Mouse (Mus musculus) intestine, embryonic 14.5 days (tissue): Measurements from ENCODE around the gene Mettl27. TPM values are rescaled to one million over a fixed set of nuclear protein-coding genes. Genes with fewer than 3 reads are reported as not detected.

Experiments
- ATAC-seq: fragments of 200-750 bp; cut with Nextera tagmentation; replicated peaks from 2 replicates; pipeline ENCODE4 v1.8.0; 2017; ENCODE audit warnings: low read depth, moderate number of reproducible peaks, moderate TSS enrichment, moderate library complexity; ENCODE audit not compliant: low FRiP score, low TSS enrichment
- DNase-seq: peaks from one replicate; pipeline ENCODE4 v3.0.0-alpha.2; 2018; ENCODE audit warnings: low spot score
- H3K27ac ChIP-seq: fragments of 300-500 bp; sonication (generic); 2 replicates; pipeline ENCODE4 v1.5.1; 2014; ENCODE audit warnings: low read depth, mild to moderate bottlenecking, control low read depth
- H3K27me3 ChIP-seq: fragments of 300-500 bp; sonication (generic); replicated peaks from 2 replicates; pipeline ENCODE4 v1.6.1; 2014; ENCODE audit warnings: low read length, control low read depth; ENCODE audit not compliant: control insufficient read depth, insufficient read depth
- H3K36me3 ChIP-seq: fragments of 300-500 bp; sonication (generic); 2 replicates; pipeline ENCODE4 v1.6.1; 2014; ENCODE audit warnings: low read length, control low read depth; ENCODE audit not compliant: control insufficient read depth, insufficient read depth
- H3K4me1 ChIP-seq: fragments of 300-500 bp; sonication (generic); replicated peaks from 2 replicates; pipeline ENCODE4 v1.6.1; 2014; ENCODE audit warnings: low read length, control low read depth, mixed read lengths; ENCODE audit not compliant: control insufficient read depth, insufficient read depth
- H3K4me2 ChIP-seq: fragments of 300-500 bp; sonication (generic); 2 replicates; pipeline ENCODE4 v1.6.1; 2014; ENCODE audit warnings: low read length
- H3K4me3 ChIP-seq: fragments of 300-500 bp; sonication (generic); 2 replicates; pipeline ENCODE4 v1.5.1; 2014; ENCODE audit warnings: low read depth, low read length, control low read depth, mixed read lengths
- H3K9ac ChIP-seq: fragments of 300-500 bp; sonication (generic); 2 replicates; pipeline ENCODE4 v1.6.1; 2014; ENCODE audit warnings: mild to moderate bottlenecking, low read length
- H3K9me3 ChIP-seq: fragments of 300-500 bp; sonication (generic); 2 replicates; pipeline ENCODE4 v1.6.1; 2016; ENCODE audit warnings: low read length, control low read depth; ENCODE audit not compliant: control insufficient read depth
- WGBS: fragments of 180-500 bp; shearing (Covaris S2); extraction: QIAGEN DNeasy Blood & Tissue Kit; methylation state at CpG from one replicate; pipeline ENCODE4 v1.1.7; 2014; 5-methylcytosine and 5-hydroxymethylcytosine counted together
- polyA plus RNA-seq: library from polyadenylated mRNA; unstranded; fragments of >200 nt; fragmentation: Nextera tagmentation; extraction: Ambion mirVana; gene quantifications from 2 replicates; pipeline ENCODE4 v1.2.1, GENCODE M21; 2014

The Mettl27 gene
- polyA plus RNA-seq, 1 experiment from 2014 or later = 22.7 TPM

DNA sequence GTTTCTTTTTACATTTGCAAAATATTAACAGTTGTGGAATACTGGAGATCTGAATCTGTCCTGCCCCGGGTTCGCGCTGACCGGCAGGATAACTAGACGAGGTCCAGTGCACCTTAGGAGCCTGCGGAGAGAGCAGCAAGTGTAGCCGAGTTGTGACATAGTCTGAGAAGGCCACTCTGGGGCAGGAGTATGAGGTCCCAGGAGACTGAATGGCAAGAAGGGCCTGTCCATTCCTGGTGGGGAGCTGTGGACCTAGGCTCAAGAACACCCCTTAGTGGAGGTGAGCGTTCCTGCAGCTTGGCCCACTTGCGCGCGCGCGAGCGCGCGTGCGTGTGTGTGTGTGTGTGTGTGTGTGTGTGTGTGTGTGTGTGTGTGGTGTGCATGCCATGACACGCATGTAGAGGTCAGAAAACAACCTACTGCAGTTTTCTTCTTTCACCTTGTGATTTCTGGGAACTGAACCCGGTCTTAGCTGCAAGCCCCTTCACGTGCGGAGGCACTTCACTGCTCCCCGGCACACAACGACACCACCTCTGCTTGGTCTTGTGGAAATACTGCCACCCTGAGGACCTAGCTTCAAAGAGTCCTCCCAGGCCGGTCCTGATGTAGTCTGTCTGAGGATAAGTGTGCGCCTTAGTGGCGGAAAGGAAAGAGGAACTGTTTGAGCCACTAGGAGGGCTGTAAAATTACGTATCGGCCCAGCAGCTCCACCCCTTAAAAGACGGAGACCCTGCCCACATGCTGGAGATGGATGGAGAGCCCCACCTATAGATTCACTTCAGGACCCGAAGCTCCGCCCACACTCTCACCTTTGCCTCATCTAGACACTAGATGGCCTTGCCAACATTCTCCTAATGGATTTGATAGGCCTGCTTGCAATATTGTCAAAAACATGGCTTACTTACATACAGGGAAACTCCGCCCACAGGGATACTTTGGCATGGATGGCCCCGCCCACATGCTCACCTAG, 34.0 kb downstream of the Mettl27 start:
- H3K4me1 ChIP-seq = peaks cover 4% of the 10 kb centered on the region; the same call in 1 of the 2 replicates
- peak; percentile 79 for DNase-seq
- ATAC-seq = peak; percentile 88
- H3K4me3 ChIP-seq = peak overlapping the region; percentile 24
- H3K4me2 ChIP-seq = peak overlapping the region; percentile 55
- H3K27me3 ChIP-seq = no peaks in the 10 kb centered on the region
- WGBS = 3% methylated on average over 33 of the region's 33 CpGs
- peak overlapping the region; percentile 90 for H3K27ac ChIP-seq
- H3K9me3 ChIP-seq = no peaks in the 10 kb centered on the region
- H3K36me3 ChIP-seq = no peaks in the 10 kb centered on the region
- peak overlapping the region; percentile 43 for H3K9ac ChIP-seq

DNA sequence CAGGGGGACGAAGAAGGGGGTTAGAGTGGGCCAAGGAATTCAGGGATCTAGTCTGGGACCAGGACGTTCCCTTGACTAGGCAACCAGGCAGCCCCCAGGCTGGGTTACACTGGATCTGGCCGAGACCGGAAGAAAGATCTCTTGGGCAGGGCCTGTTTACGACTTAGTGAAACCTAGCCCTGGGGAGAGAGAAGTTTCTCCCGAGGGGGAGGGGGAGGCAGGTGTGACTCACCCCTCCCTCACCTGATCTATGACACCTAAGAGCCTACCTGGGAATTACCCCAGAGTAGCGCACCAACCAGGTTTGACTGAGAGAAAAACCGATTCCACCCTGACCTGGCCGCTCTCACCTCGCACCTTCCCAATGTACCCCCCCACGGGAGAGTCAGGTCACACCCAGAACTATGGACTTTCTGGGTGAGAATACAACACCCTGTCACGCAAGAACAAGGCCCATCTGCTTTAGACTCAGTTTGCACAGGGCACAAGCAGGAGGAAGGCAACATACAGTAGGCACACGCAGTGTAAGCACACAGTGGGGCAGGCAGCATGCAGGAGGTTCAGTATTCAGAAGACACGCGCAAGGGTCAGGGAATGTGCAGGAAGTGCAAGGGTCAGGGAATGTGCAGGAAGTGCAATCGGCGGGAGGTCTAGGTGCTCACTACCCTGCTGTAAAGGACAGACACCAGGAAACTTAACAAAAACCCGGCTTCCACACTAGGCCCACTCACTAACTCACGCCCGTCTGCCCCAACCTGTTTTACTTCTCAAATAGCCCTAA, 35.2 kb downstream of the Mettl27 start:
- Histone ChIP-seq H3K36me3 (no peaks in the 10 kb centered on the region), H3K4me1 (peaks cover 4% of the 10 kb centered on the region; the same call in 1 of the 2 replicates), H3K4me3 (no peak overlapping the region), H3K9me3 (no peaks in the 10 kb centered on the region), H3K27me3 (no peaks in the 10 kb centered on the region), H3K27ac (peak overlapping the region; percentile 90), H3K4me2 (no peak overlapping the region), H3K9ac (peak overlapping the region; percentile 13; the same call in 1 of the 2 replicates)
- whole genome bisulfite sequencing = 64% methylated on average over 20 of the region's 20 CpGs
- ATAC-seq = peak; percentile 52
- no peak for DNase-seq

DNA sequence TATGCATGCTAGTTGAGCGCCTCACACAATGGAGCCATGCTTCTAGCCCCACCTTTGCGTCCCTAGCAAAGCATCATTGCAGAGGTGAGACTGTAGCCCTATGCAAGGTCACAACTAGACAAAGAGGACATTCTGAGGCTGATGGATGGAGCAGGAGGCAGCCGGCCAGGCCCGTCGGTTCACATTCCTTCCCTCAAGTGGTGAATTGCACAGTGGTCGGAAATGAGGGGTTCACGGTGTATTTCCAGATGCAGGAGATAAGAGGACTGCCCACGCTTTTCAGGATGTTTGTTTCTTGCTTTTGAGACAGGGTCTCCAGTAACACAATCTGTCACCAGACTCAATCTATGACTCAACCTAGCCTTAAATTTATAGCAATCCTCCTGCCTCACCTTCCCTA, 38.5 kb downstream of the Mettl27 start:
- H3K4me3 ChIP-seq = no peak overlapping the region
- DNase-seq (no peak), ATAC-seq (no peak)
- H3K4me2 ChIP-seq = no peak overlapping the region
- WGBS = 51% methylated on average over 8 of the region's 8 CpGs
- no peak overlapping the region for H3K27ac ChIP-seq
- H3K4me1 ChIP-seq = peaks cover 4% of the 10 kb centered on the region; the same call in 1 of the 2 replicates
- H3K9me3 ChIP-seq = no peaks in the 10 kb centered on the region
- H3K36me3 ChIP-seq = no peaks in the 10 kb centered on the region
- H3K27me3 ChIP-seq = no peaks in the 10 kb centered on the region
- H3K9ac ChIP-seq = no peak overlapping the region

DNA sequence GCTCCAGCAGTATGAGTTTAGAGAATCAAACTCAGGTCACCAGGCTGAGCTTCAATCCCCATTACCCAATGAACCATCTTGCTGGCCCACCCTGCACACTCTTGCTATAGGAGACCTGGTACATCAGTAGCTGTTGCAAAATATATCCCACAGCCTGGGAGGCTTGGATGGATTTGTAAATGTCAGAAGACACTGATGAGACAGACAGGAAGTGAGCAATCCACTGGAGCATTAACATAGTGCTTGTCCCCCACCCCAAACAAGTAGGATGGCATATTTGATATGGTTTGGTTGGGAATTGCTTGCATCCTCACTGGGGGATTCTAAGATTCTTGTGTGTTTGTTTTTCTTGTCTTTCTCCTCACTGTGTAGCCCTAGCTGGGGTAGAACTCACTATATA, 40.9 kb downstream of the Mettl27 start:
- Histone ChIP-seq H3K9me3 (no peaks in the 10 kb centered on the region), H3K27me3 (no peaks in the 10 kb centered on the region), H3K27ac (no peak overlapping the region), H3K9ac (no peak overlapping the region), H3K36me3 (no peaks in the 10 kb centered on the region), H3K4me3 (no peak overlapping the region), H3K4me2 (no peak overlapping the region), H3K4me1 (no peaks in the 10 kb centered on the region)
- no peak for ATAC-seq
- DNase-seq = no peak

DNA sequence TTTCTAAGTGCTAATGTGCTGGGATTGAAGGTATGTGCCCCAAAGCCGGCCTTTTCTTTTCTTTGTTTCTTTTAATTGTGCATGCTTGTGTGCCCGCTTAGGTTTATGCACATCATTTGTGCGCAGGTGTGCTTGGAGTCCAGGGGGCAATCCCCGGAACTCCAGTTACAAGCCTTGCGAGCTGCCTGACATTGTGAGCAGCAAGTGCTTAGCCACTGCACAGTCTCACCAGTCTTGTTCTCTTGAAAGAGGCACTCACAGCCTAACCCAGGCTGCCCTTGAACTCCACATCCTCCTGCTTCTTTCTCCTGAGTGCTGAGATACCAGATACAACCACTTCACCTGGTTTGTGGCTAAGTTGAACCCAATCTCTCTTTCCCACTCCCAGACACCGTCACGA, 41.4 kb downstream of the Mettl27 start:
- ATAC-seq = no peak
- Histone ChIP-seq H3K36me3 (no peaks in the 10 kb centered on the region), H3K9me3 (no peaks in the 10 kb centered on the region), H3K27ac (no peak overlapping the region), H3K4me3 (no peak overlapping the region), H3K9ac (no peak overlapping the region), H3K4me2 (no peak overlapping the region), H3K27me3 (no peaks in the 10 kb centered on the region), H3K4me1 (no peaks in the 10 kb centered on the region)
- DNase-seq = no peak
- WGBS = 84% methylated on average over 7 of the region's 7 CpGs

DNA sequence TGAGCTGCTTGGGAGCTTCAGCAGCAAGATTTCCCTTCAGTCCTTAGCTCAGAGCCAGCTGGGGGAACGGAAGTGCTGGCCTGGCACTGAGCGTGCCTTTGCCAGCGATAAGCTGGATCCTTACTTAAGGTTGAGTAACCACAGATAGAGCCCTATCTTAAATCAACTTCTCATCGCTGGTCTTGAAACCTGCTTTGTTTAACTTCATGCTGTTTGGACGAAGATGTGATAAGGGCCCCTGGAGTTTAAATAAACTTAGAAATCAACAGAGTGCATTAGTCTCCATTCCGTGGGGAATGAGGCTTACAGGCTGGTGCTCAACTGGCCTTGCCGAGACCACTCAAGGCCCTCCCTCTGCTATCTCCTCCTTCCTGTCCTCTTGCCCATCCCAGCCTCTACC, 42.1 kb downstream of the Mettl27 start:
- Histone ChIP-seq H3K4me1 (no peaks in the 10 kb centered on the region), H3K27me3 (no peaks in the 10 kb centered on the region), H3K4me3 (no peak overlapping the region), H3K4me2 (no peak overlapping the region), H3K9ac (no peak overlapping the region), H3K9me3 (no peaks in the 10 kb centered on the region), H3K36me3 (no peaks in the 10 kb centered on the region), H3K27ac (no peak overlapping the region)
- no peak for ATAC-seq
- no peak for DNase-seq
- 22% methylated on average over 7 of the region's 7 CpGs for WGBS

DNA sequence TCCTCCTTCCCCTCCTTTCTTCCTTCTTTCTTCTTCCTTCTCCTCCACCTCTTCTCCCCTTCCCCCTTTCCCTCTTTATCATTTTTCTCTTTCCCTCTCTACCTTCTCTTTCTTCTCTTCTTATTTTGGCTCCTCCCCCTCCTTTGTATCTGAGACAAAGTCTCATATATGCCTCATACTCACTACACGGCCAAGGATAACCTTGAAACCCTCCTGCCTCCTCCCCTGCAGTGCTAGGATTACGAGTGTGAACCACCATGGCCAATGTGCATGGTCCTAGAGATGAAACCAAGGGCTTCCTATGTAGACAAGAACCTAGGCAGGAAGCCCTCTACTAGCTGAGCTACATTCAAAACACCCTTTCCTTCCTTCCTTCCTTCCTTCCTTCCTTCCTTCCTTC, 42.8 kb downstream of the Mettl27 start:
- ATAC-seq = no peak
- H3K4me1 ChIP-seq = no peaks in the 10 kb centered on the region
- H3K36me3 ChIP-seq = no peaks in the 10 kb centered on the region
- H3K9ac ChIP-seq = no peak overlapping the region
- WGBS = 52% methylated on average over 2 of the region's 2 CpGs
- no peak overlapping the region for H3K4me3 ChIP-seq
- no peaks in the 10 kb centered on the region for H3K9me3 ChIP-seq
- no peak overlapping the region for H3K4me2 ChIP-seq
- no peaks in the 10 kb centered on the region for H3K27me3 ChIP-seq
- no peak overlapping the region for H3K27ac ChIP-seq
- no peak for DNase-seq

DNA sequence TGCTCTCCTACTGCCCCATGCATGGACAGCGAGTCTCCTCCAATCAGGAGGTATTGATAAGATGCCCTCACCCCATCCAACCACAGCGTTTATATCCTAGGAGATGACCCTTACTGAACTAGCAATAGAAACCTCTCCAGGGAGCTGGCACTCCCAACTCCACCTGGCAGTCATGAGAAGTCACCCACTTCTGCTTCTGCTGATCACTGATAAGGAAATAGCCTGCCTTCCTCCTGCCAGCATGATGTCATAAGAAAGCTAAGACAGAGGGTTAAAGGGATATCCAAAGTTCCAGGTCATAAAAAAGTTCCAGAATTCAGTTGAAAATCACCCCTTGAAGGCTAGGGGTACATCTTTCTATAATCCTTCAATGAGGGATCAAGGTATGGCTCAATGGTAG, 44.0 kb downstream of the Mettl27 start:
- Histone ChIP-seq H3K4me2 (no peak overlapping the region), H3K36me3 (no peaks in the 10 kb centered on the region), H3K9me3 (no peaks in the 10 kb centered on the region), H3K27ac (no peak overlapping the region), H3K4me3 (no peak overlapping the region), H3K9ac (no peak overlapping the region), H3K4me1 (no peaks in the 10 kb centered on the region), H3K27me3 (no peaks in the 10 kb centered on the region)
- WGBS = 92% methylated on average over 2 of the region's 2 CpGs
- no peak for DNase-seq
- no peak for ATAC-seq
